Mouse (Mus musculus) fat pad, adult 2 months (tissue): ENCODE measurements around the gene Ddt.

Experiments
- DNase-seq: peaks from one replicate; pipeline ENCODE4 v3.0.0-alpha.2; 2011; ENCODE audit warnings: low read depth, low spot score; ENCODE audit errors: extremely low read depth

Gene Ddt

DNA sequence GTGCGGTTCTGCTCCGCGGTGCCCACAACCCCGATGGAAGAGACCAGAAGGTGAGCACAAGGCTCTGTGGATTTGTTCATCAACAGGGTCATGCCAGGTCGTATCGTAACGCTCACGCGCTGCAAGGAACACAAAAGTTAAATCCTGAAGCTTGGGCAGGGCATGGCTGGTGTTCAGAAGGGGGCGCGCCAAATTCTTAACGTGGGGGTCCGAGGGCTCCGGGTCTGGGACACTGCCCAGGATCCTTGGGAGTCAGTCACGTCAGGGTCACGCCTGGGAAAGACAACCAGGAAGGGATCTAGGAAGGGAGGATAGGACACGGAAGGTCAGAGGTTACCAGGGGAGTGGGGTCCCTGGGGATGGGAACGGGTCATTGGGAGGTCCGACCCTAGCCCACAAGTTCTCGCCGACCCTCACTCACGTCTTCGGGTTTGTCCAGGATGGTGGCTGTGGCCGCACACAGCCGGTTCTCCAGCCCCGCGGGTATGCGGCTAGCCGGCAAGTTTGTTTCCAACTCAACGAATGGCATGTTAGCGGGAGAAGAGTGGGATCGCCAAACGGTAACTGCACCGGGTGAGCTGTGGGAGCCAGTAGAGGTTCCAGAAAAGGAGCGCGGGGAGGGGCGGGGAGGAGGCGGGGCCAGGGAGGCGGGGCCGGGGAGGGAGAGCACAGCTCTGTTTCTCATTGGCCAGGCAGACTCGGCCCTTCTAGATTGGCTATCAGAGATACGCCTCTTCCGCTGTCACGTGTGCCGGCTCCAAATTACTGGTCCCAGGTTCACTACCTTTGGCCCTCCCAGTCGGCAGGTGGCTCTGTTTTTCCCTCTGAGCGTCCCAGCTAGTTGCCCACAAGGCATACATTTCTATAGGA is at the start of gene Ddt:
Ddt (minus strand) TSS at position 620 of the 870 bp plus-strand sequence.
- DNase-seq = peak; percentile 67

DNA sequence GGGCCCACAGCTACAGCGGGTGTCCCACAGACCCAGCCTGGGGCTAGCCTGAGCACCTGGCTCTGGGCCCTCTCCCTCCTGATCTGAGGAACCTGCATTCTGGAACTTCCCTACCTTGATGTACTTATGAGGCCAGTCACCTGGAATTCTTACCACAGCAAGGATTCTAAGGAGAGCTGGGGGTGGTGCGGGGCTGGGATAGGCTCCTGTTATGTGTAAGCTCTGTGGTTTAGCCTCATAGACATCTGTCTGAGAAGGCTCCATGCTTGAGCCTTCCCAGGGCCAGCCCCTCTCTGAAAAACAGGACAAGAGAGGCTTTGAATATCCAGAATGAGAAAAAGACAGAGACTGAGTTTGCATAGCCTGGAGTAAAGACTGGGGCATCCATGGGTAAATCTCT is 49.2 kb upstream of the Ddt start, which contains the start of gene Gstt4:
Gstt4 (minus strand) TSS at position 101 of the 400 bp plus-strand sequence.
- no peak for DNase-seq

DNA sequence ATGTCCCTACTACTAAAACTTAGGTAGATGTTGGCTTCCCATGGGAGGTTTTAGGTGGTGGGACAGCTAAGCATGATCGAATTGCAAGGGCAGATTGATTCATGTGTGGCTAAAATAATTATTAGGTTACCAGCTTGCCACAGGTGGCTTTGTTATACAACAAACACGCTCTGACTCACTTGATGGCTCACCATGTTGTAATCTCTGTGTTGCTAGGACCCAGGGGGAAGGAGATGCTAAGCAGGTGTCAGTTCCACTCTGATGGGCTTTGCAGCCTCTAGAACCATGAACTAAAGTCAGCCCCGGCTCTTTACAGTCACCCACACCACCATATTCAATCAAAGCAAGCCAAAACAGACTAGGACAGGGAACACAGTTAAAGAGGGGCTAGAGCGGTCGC is 46.7 kb upstream of the Ddt start:
- DNase-seq = no peak

DNA sequence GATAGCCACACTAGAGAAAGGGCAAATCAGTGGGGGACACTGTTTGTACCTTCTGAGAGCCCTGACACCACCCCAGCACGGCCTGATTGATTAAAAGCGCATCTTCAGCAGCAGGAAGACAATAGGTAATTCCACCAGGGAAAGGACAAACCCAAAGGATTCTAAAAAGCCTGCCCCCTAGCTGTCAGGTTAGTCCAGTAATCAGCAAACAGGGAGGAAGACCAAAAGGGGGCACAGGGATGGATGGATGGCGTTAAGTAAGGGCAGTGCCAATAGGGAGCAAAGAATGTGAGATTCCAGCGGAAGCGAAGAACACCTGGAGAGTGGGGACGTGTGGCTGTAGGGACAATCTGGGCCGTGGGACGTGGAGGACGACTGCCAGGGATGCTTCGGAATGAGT is 45.4 kb upstream of the Ddt start:
- no peak for DNase-seq

DNA sequence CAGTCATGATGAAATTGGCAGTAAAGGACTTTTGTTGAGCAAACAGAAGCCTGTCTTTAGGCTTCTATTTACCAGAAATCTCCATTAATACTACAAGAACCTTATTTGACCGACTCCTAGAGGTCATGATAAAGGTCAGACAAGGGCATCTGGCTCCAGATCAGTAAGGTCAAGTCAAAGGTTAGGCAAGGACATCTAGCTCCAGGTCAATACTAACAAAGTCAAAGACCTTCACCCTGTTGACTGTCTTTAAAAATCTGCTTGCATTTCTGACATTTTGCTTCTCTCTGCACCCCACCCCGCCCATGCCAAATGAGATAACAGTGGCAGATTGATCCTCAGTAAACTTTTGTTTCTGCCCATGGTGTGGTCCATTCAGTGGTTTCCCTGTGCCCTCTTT is 31.0 kb upstream of the Ddt start:
- DNase-seq = no peak

DNA sequence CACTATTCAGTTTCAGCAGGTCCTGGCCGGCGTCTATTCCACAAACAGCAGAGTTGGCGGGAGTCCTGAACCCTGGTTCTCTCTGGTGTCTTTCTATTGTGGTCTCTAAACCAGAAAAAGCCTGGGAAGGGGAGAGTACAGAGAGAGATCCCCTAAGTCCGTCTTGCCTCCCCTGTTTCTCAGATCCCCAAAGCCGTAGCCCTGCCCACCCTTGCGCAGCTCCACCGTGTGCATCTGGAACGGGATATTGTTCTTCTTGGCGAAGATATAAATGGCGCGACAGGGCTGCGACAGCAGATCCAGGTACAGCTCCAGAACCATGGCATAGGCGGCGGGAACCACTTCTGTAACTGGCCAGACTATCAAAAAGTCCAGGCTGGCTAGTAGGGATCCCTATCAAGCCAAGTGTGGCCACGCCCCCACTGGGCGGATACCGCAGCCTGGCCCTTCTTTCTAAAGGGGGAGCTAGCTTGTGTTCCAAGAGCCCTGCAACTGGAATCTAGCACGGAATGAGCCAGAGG is 25.0 kb upstream of the Ddt start, which contains the start of gene Gstt1:
Gstt1 (minus strand) TSS at position 409 of the 521 bp plus-strand sequence.
- no peak for DNase-seq

DNA sequence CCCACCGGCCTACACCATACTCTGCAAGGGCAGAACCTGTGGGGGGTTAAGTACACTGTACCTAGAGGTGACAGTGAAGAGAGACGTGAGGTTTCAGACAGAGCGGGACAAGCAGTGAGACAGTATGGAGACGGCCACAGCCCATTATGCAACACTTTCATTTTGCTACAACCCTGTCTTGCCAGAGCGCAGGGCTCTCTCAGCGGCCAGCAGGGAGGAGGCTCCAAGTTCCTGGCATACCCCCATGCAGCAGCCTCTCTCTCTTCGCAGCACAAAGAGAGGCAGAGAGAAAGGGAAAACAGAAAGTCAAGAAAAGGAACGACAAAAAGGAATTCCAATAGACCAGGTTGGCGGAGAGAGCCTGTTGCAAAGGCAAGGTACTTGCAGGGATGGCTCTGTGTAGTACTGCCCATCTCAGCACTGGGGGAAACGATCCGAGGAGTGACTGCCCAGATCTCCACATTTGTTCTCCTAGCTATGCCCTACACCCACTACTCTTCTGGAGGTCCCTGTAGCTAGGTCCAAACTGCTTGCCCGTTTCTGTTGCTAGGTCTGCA is 24.5 kb upstream of the Ddt start:
- DNase-seq = no peak

DNA sequence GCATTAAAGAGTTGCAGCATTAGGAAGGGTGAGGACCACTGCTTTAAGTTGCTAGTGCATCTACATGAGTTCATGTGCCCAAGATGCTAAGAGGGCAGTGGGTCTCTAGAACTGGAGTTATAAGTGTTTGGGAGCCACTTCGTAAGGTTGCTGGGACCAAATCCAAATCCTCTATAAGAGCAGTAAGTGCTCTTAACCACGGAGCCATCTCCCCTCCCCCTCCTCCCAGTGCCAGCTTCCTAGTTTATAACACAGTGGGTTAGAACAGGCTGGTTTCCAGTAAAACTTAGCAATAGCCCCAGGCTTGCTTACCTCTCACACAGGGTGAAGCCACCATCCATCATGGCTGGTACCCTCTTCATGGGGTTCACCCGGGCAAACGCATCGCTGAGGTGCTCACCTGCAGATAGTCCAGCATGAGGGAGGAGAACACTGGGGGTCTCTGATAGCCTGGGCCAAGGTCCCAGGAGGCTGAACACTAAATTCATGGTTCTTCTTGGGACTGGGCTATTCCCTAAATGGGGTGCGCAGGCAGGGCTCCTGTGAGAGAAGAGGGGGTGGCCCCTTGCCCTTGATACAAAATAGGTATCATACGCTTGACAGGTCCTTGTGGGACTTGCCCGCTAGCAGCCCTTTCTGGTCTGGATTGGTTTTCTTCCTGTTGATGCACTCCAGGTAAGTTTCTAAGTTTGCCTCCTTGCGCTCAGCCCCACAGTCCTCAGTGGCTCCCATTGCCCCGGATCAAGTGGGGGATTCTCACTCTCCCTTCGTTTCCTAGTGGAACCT is 23.7 kb upstream of the Ddt start:
- DNase-seq = no peak

DNA sequence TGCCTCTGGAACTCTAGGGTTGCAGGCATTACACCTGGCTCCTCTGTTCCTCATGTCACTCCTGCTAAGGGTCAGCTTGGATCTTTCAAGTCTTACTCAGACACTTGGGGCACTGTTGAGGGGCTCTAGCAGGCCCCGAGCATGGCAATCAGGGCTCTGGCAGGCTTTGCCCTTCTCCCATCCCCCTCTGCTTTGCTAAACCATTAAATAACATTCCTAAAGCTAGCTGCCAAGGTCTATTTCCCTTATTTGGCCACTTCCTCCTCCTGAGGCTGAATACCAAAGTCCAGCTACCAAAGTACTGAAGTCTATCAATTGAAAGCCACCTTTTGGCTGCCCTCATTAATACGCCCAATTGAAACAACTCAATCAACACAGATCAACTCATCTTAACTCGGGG is 21.7 kb upstream of the Ddt start:
- no peak for DNase-seq

DNA sequence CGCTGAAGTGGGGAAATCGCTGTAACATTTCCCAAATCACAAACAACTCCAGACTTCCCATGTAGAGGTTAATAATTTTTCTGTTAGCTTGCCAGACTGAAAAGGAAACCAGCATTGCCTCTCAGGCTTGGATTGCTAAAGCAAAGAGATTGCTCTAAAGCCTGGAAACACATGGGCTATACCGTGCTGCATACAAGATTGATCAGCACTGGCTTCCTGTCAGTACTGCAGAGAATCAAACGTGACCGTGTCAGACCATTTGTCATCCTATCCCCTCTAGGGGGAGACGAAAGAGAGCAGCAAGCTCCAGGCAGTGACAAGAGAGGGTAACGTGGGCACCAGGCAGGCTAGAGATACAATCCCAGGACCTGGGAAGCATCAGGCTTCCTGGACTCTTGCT is 17.6 kb upstream of the Ddt start:
- DNase-seq = no peak

DNA sequence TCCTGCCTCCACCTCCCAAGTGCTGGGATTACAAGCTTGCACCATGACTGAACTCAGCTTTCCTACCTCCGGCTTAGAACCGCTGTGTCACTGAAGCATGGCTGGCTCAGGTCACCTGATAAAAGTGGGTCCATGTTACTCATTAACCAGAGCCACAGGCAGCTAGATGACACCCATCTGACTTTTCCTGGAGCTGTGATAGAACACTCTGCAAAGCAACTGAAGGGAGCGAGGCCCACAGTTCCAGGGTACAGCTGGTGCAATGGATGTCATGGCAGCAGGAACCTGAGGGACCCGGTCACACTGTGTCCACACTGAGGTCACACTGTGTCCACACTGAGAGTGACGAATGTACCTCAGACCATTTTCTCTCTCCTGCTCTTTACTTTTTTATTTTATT is 16.6 kb upstream of the Ddt start:
- no peak for DNase-seq

DNA sequence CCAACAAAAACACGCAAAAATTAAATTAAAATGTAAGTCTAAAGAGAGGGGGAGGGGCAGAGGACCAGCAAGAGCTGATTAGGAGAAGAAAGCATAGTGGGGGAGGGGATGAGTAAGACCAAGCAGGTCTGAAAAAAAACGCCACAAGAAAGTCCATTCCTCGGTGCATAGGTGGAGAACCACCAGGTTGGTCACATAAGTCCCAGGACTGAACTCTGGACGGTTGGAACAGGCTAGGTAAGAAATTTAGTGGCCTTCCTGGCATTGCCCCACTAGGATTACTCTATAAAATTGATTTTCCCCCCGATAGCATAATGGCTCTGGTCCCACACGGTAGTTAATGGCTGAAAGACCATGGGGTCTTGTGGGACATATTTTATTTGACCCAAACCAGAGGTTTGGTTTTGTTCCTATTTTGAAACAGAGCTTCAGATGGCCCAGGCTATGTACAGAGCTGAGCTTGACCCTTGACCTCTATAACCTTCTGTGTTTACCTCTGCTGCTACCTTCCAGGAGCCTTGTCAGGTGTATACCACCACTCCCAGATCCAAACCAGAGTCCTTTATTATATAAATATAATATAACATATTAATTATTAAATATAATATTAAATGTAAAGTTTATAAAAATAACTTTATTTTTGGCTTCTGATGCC is 16.0 kb upstream of the Ddt start:
- DNase-seq = no peak

DNA sequence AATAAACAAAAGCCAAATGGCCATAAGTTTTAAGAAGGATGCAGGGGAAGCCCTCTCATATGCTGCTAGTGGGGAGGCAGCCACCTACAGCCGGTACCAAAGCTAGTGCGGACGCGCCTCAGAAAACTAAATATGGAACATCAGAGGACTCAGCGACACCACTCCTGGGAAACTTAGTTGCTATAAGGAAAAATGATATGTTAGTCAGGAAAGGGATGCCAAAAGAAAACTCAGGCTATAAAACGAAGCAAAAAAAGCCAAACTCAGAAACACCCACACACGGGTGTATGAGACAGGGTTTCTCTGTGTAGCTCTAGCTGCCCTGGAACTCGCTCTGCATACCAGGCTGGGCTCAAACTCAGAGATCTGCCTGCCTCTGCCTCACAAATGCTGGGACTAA is 15.1 kb upstream of the Ddt start:
- DNase-seq = no peak

DNA sequence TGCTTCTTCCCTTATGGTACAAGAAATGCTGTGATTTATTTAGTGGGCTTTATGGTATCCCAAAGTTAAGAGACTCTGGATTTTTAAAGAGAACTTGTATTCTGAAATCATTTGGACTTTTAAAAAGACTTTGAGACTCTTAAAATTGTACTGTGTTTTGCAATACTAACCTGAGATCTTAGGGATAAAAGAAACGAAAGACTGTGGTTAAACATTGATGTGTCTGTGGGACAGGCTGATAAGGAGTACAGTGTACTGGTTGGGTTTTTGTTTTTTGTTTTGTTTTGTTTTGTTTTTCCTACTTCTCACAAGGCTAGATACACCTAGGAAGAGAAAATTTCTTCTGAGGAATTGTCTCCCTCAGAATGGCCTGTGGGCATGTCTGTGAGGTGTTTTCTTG is 12.2 kb upstream of the Ddt start:
- DNase-seq = no peak

DNA sequence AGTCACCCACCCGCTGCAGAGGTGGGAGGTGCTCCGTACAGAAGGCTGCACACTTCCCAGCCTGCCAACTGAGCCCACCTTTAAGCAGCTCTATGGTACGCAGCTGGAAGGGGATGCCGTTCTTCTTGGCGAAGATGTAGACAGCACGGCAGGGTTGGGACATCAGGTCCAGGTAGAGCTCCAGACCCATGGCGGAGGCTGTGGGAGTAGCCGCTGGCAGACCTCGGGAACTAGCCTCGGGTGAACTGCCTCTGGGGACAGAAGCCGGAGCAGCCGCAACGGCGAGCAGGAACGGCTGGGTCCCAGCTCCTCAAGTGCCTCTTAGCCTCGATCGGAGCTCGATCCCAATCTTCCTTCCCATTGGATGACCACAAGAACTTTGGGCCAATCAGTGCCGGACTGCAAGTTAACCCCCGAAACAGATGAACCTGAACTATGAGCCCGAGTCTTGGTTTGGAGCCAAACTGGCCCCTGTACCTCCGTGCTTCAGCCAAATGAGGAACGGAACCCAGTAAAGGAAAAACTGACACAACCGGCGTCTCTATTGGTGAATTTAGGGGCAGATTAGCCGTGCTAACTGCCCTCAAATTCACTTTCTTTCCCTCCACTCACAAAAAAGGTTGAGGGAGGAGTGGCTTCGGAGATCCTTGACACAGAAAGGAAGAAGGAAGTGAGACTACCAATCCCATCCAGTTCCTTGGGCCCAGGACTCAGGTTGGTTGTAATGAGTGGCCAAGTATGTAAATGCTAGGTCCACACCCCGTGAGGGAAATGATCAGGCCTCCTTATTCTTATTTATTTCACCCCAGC is 7.8 kb upstream of the Ddt start, which contains the start of the genes Gm20441 and Gstt3:
Gm20441 (minus strand) TSS at position 186 of the 810 bp plus-strand sequence.
Gstt3 (minus strand) TSS at position 646 of the 810 bp plus-strand sequence.
- DNase-seq = peak; percentile 54

DNA sequence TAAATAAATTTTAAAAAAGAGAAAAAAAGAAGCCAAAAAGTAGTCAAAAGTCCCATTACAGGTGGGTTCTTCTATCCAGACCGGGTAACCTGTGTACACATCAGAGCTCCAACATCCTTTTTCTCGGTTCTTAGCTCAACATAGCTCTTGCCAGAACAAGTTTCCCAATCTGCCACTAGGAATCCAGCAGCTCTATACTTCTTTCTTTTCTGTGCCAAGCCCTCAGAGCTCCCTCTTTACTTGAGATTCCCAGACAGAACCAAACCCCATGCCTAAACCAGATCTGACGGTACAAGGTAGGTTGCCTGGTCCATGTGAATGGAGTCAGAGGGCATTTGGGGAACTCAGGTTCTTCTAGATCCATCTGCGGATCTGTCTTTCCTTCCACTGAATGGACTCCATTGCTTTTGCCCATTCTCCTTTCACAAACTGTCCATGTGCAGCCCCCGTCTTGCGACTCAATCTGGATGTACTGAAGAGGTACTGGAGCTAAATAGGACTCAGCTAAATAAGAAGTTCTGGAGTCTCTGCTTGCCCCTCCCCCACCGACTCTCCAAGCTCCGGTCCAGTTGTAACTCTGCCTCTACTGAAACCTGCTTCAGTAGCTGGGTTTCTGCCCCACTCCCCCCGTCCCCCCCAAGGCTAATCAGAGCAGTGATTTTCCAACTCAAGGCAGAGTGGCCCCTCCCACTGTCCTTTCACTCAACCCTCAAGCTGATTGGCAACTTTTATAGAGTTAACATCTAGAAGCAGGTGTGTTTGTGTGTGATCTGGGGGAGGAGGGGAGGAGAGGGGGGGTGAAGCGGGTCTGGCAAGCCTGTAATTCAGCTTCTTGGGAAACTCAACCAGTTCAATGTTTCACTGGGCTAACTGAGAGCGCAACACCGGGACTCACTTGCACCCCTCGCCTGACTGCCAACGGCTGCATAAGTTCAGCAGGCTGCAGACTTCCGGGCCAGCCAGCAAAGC is 6.3 kb upstream of the Ddt start:
- peak; percentile 67 for DNase-seq

DNA sequence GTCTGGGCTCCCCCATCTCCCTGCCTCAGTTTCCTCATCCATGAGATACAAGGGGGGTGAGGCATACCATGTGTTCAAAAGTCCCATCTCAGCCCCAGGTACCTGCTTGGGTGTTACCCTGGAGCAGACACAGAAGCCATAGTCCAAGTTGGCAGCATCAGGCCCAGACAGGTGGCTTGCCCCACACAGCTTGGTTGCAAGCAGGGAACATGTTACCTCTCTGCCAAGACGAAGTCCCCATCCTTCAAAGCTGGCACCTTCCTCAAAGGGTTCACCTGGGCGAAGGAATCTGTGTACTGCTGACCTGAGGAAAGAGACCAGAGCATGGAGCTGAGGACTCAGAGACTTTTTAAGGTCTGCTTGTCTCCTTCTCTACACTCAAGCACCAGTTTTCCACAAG is 4.7 kb upstream of the Ddt start:
- no peak for DNase-seq

DNA sequence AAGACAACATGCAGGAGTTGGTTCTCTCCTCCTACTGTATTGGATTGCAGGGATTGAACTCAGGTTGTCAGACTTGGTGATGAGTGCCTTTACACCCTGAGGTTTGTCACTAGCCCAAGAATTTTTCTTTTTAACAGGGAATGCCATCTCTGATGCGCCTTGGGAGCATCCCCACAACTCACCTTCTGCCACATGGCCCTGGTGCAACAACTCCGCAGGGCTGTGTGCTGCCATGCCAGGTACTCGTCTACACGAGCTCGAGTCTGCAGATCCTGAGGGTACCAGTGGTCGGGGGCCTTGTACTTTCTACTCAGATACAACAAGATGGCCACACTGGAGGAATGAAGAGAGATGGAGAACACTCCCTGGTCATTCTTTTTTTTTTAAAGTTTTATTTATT is 3.3 kb upstream of the Ddt start:
- no peak for DNase-seq

DNA sequence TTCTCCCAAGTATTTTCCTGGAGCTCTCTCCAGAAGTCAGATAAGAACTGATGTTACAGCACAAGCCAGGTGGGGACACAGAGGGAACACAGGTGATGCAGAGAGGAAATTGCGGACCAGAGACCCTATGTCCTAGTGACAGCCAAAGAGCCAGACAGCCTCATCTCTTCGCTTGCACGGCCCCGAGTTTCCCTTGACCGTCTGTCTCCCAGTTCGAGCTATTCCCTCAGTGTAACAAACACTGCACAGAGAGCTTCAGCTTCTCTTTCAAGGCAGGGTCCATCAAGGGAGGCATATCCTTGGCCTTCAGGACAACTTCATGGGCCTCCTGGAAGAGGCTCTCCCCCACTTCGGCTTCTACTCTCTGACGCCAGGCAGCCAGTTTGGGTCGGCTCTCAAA is 1.4 kb upstream of the Ddt start:
- DNase-seq = no peak
